Mouse (Mus musculus): ENCODE results near the gene Nfam1.
"Not testable (repeated sequence)": the region's sequence is repeated elsewhere in the genome, so short reads cannot be mapped to it uniquely, and the experiment has no call there.

The Nfam1 gene

DNA sequence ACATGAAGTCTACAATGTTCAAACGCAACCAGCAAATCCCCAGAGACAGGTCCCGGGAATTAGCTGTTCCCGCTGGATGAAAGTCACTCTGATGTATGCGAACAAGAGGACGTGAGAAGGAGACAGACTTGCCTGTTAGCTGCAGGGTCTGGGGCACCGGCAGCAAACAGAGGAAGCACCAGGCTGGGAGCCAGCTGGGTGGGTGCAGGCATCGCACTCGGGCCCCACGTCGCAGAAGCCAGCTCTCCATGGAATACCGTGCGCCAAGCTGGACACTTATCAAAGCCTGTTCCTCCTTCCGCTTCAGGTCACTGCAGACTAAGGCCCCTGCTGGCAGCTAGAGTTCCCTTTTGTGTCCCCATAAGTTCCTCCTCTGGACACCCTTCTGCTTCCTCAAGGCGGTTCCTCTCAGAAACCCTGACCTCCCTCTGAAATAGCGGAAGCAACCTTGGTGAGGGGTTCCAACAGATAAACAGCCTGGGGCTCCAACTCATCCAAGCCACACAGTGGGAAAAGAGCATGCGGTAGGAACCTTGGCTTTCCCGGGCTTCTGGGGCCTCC, at the start of gene Nfam1:
Gene Nfam1, minus strand, starts transcription at position 326 of the 561 bp plus-strand sequence.
- peak; percentile 36 for DNase-seq (ENCODE audit: extremely low spot score)

DNA sequence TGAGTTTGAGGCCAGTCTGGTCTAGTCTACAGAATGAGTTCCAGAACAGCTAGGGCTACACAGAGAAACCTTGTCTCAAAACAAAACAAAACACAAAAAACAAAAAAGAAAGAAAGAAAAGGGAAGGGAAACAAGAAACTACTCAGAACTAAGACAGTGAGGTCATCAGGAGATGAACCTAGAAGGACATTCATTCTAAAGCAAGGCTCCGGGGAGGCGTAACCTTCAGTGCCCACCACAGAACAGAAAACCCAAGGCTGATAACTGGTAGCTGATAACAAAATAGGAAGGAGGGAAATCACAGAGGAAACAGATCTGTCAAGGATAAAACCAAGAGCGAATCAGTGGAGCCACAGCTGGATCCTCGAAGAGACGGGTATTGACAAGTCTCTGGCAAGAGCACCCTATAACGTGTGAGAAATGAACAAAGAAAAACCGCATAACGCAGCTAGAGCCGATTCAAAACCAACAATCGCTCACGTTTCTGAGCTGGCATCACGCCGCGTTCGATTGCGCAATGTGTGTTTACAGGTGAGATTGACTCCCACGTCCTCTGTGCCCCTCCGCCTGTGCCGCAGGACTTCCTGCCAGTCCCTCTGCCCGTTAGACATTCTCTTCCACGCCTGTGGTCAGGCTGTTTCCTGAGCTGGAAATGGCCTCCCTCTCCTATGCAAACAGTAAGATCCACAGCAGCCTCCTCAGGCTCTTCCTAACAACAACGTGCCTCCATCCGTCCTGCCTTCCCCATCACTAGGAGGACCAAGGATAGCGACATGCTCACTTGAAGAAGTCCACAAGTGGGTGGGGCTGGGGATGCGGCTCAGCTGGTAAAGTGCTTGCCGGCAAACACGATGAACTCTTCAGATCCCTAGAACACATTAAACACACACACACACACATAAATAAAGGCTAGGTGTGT, 42.8 kb upstream of the Nfam1 start:
- DNase-seq (ENCODE audit: extremely low spot score) = no peak

DNA sequence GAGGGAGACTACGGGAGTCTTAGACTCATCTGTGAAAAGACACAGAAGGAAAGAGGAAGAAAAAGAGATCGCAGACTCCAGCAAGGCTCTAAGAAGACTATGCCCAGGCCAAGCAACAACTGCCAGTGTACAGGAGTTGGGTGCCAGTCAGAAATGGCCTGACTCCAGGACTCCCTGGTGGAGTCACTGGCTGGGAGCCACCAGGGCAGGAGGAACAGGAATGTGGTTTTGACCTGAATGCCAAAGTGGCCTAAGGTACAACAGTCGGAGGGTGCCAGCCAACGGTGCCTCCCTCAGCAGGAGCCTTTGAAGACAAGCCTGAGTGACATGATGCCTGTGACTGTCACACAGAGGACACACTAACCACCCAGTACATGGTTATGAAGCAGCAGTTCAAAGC, 41.1 kb upstream of the Nfam1 start:
- no peak for DNase-seq (ENCODE audit: extremely low spot score)

DNA sequence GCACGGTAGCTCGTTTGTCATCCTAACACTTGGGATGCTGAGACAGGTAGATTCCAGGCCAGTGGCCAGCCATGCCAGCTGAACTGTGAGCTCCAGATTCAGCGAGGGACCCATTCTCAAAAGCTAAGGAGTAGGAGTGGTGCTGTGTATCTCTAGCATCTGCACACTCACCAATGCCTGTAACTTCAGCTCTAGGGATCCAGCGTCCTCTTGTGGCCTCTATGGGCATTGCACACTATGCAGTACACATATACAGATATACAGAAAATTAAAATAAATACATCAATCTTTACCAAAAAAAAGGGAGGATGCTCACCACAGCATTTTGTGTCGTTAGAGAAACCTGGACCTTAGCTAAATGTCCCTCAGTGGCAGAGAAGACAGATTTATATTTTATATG, 38.6 kb upstream of the Nfam1 start:
- no peak for DNase-seq (ENCODE audit: extremely low spot score)

DNA sequence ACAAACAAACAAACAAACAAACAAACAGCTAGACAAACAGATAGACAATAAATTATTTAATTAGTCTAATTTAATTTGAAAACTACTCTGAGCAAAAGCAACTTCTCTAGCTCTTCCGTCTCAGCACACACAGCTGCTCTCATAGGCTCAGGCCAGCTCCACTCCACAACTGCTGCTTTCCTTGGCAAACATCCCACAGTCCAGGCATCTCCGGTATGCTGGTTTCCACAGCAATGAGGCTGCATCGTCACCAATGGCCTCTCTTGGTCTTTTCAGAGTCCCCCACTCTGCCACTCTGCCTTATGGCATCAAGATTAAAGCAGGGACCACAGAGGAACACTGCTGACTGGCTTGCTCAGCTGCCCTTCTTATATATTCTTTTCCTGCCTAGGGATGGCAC, 37.8 kb upstream of the Nfam1 start:
- DNase-seq (ENCODE audit: extremely low spot score) = no peak

DNA sequence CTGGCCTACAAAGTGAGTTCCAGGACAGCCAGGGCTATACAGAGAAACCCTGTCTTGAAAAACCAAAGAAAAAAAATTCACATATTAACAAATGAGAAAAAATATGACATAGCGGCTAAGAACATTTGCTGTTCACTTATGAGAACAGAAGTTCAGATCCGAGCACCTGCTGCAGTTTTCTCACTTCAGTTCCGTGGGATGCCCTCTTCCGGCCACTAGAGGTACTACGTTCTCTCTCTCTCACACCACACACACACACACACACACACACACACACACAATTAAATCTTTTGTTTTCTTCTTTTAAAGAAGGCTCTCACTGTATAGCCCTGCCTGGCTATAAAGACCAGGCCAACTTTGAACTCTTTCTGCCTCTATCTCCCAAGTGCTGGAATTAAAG, 35.2 kb upstream of the Nfam1 start:
- no peak for DNase-seq (ENCODE audit: extremely low spot score)

DNA sequence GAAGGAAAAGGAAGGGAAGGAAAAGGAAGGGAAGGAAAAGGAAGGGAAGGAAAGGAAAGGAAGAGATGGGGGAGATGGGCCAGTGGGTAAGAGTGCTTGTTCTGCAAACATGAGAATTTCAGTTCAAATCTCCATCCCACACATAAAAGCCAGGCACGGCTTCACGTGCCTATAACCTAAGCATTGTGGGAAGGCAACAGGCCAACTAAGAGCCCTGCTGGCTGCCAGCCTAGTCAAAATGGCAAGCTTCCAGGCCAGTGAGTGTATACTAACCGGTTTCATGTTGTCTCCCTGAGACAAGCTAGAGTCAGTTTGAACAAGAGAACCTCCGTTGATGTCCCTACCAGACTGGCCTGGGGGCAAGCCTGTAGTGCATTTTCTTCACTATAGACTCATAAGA, 32.4 kb upstream of the Nfam1 start:
- no peak for DNase-seq (ENCODE audit: extremely low spot score)

DNA sequence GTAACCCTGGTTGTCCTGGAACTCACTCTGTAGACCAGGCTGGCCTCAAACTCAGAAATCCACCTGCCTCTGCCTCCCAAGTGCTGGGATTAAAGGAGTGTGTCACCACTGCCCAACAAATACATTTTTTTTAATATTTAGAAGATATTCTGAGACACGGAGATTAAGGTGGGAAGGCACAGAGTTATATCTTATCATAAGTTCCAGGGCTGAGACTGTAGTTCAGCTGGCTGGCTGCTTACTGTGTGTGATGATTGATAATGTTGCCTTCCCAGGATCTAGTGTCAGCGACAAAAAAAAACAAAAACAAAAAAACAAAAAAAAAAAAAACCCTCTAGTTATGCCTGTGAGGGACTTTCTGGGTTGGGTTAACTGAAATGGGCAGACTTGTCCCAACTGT, 29.5 kb upstream of the Nfam1 start:
- DNase-seq (ENCODE audit: extremely low spot score) = not testable (repeated sequence)

DNA sequence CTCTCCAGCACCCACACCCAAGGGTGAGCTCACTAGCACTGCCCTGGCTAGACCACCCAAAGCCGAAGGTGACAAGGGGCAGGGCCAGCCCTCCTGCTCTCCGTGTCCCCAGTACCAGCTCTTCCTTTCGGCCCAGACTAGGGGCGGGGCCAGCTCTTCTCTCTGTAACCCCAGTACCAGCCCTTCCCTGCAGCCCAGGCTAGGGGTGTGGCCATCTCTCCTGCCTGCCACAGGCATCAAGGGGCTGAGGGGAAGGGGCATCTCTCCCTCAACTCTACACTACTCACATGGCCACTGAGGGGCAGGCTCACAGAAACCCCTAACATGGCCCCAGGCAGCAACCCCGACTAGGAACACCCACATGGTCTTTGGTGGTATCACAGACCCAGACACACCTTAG, 28.6 kb upstream of the Nfam1 start:
- DNase-seq (ENCODE audit: extremely low spot score) = no peak

DNA sequence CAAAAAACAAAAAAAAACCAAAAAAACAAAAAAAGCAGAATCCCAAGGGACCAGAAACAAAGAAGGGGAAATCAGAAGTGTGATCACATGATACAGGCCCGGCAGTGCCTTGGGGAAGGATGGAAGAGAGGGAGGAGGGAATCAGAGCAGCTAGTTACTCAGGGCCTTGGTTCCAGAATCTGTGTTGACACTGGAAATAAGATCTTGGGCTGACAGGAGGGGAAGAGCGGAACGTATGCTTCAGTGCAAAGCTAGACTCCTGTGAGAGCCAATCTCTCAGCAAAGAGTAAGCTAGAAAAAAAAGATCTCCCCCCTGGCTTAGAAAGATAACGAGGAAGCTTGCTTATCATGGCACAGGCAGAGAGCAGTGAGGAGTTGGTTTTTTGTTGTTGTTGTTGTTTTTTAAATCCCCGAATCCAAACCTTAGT, 26.1 kb upstream of the Nfam1 start:
- DNase-seq (ENCODE audit: extremely low spot score) = no peak

DNA sequence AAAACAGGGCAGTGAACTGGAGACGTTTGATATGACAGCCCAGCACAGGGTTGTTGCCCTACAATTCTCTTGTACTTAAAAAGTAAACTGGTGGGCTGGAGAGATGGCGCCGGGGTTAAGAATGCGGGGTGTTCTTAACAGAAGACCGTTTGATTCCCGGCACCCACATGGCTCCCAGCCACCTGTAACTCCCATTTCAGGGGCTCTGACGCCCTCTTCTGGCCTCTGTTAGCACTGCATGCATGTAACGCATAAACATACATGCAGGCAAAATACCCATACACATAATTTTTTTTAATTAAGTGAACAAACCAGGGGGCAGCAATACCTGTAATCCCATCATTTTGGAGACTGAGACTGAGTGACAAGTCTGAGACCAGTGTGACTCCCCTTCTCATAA, 24.4 kb upstream of the Nfam1 start:
- DNase-seq (ENCODE audit: extremely low spot score) = no peak

DNA sequence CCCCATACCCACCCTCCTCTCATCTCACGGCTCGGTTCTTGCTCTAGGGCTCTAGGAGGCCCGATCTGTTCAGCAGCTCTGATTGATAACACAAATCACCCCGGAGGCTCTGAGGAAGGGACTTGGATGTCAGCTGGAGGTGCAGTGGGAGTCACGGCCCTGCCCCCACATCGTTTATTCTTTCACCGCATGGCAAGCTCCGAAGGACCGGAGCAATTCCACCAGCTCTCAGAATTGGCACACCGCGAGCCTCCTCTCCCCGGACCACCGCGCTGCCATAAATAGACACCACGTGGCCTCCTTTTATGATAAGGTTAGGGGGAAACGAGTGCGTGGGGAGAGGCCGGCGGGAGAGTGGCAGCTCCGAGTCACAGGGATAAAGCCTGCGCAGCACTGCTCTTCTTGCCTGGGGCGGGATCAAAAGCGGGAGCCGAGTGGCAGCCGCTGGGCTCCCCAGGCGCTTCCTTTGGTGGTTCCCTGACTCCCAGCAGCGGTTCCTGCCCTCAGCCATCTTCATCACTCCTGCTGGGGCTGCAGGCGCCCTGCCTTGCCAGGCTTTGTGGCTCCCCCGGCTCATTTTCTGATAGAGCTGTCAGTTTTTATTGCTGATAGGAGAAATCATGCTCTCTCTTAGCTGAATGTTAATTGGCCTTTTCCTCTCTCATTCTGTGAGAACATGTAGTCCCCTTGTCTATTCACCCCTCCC, 23.4 kb upstream of the Nfam1 start:
- DNase-seq (ENCODE audit: extremely low spot score) = peak; percentile 70

DNA sequence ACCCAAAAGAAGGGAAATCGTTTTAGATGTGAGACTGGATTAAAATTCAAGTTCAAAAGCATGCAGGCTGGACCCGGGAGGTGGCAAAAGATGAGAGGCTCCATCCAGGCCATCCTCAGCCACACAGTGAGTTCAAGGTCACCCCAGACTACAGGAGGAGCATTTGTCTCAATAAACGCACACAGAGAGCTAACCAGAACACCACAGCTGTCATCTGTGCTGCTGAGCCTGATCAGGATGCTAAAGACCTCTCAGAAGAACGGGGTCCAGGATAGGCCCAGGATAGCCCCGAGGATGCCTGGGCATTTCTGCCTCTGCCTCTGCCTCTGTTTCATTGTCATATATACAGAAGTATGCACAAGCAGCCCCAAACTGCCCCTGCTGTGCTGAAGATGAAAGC, 22.5 kb upstream of the Nfam1 start:
- DNase-seq (ENCODE audit: extremely low spot score) = no peak

DNA sequence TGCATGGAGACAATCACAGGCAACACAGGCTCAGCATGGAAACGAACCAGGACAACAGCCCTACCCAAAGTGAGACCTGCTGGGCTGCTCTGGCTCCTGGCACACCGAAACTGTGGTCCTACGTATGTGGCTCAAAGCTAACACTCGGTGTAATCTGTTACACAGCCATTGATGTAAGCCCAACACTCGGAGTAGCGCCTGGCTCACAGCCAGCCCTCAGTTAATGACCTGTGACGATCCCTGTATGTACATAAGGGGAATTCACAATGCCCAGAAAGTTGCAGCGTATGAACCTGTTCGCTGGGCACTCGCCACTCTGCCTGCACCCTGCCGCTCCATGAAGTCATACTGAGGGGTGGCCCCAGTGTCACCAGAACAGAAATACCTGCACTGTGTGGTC, 20.2 kb upstream of the Nfam1 start:
- DNase-seq (ENCODE audit: extremely low spot score) = no peak

DNA sequence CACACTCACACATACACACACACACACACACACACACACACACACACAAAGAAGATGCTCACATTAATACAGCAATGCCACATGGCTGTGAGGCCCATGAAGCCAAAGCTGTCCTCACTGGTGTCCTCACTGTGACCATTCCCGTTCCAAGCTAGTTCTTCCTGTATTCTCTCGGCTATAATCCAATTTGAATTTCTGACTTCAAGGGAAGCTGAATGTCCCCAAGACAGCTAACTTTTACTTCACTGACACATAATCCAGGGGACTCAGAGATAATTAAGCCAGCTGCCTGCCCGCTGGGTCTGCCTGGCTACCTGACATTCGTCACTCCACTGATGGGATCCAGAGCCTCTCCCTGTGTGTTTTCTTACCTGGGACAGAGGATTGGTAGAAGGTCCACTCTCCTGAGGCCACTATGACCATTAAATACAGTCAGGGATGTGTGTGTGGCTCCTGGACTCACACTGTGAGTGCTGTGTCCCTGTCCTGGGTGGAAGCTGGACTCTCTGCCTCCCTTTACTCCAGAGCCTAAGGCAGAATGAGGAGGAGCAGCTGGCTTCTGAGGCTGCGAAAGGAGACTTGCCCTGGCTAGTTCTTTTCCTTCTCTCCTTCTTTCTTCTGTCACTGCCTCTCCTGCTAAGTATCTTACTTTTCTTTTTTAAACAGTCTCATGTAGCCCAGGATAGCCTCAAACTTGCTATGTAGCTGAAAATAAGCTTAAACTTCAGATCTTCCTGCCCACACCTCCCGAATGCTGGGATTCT, 19.4 kb upstream of the Nfam1 start:
- no peak for DNase-seq (ENCODE audit: extremely low spot score)

DNA sequence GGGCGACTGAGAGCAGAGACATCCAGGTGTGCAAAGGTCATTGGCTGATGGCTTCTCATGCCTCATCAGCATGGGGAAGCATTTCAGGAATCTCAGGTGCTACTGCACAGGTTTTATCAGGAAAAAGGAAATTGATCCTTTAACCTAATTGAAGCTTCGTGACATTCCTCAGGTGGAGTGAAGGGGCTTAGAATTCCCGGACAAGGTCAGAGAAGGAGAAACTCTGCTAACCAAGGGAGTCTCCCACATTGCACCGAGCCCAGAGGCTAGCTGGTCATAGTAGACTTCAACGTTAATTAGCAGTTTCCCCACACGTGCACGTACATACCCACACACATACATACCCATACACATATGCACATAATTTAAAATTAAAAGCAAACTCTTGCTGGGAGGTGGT, 13.6 kb upstream of the Nfam1 start:
- no peak for DNase-seq (ENCODE audit: extremely low spot score)

DNA sequence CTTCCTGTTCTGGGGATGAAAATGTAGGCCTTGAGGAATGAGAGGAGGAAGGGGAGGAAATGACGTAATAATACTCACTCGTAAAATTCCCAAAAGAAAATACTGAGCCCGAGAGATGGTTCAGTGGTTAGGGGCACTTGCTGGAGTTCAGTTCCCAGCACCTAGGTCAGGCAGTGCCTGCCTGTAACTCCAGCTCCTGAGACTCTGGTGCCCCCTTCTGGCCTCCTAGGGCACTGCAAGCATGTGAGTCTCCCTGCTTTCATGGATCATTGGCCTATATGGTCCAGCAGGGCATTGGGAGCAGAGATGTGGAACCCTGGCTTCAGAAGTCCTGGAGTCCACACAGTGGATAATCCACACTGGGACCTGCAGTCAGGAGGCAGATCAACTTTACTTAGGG, 13.2 kb upstream of the Nfam1 start:
- DNase-seq (ENCODE audit: extremely low spot score) = no peak

DNA sequence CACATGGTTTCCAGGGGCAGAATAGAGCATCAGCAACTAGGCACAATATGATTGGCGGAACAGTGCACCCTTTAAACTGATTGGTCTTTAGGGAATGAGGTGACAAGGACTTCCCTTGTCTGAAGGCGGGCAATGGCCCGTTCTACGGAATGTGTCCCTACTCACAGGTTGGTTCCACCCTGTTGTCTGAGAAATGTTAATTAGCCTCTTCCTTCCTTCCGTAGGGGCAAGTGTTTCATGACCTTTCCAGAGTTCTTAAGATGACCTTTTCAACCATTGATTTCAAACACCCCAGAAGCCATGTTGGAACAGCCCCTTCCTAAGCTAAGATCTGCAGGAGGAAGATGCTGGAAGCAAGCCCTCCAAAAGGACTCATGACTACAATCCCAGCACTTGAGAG, 12.5 kb upstream of the Nfam1 start:
- not testable (repeated sequence) for DNase-seq (ENCODE audit: extremely low spot score)

DNA sequence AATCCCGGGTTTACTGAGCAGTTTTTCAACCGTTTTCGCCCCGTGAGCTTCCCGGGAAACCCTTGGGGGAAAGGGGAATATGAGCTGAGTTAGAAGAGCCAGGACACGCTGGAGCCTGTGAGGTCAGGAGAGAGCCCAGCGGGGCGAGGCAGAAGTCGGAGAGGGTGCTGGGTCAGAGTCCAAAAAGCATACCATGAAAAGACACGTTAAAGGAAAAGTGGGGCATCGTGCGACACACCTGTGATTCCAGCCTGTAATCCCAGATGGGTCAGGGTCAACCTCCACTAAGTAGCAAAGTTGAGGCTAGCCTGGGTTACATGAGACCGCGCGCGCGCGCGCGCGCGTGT, 10.2 kb upstream of the Nfam1 start:
- no peak for DNase-seq (ENCODE audit: extremely low spot score)

DNA sequence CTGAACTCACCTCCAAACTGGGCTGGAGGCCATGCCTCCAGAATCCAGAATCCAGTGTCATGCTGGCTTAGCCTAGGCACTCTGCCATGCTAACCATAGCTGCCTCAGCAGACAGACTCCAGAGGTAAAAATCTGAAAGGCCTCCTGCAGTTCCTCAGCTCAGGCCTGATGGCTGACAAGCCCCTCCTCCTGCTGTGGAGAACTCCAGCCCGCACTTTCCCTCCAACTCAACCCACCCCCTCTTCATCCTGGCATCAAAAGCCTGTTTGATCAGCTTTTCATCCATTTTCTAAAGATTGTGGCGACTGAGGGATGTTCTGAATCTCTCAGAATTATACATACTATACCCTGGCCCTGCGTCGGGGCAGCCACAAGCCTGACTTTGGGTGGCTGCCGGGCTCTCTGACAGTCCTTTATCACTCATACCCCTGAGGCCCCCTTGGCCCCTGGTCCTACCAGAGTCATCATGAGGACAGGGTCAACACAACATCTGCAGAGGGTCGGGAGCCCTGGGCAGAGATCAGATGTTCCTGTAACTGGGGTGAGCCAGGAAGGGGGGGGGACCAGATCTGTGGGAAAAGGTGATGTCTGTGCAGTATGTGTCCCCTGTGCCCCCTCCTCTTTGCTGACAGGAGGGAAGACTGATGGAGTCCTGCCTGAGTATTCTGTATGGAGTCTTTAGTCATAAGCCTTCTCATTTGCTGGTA, 9.7 kb upstream of the Nfam1 start:
- peak; percentile 58 for DNase-seq (ENCODE audit: extremely low spot score)

DNA sequence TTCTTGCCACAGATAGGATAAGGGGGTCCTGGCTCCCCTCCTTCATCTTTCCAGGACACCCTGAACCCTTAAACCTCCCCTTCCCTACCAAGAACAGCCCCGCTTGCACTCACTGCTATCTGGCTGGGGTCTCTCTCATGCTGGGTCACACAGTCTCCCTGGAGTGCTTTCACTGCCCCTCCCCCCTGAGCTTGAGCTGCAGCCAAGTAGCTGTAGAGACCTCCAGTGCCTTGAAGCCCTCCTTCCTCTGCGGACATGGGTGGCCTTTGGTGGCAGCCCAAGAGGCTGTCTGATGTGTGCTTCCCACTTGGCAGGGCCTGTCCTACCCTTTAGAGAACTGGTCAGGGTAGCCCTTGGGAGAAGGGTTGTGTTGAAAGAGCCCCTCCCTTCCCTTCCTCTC, 7.0 kb upstream of the Nfam1 start:
- DNase-seq (ENCODE audit: extremely low spot score) = no peak

DNA sequence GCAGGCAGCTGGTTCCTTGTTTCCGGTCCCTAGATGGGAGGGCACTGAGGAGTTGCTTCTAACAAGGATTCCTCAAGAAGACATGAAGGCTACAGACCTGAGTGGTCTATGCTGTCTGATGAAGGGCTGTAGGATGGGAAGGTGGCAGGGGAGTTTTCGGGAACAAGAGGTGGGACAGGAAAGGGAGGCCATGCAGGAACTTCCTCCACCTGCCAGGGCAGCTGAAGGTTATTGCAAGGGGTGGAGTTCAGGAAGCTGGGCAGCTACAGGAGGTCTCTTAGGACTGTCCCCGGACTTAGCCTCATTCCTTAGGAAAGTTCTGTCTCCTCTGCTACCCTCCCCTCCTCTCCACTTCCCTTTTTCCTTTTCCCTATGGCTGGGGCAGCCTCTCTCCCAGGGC, 5.7 kb upstream of the Nfam1 start:
- no peak for DNase-seq (ENCODE audit: extremely low spot score)

Data from embryo, embryonic 9.5 days (tissue).